ENCODE assay signal across 17 mouse cellular contexts in genomic region chr11:80923286-80923951, GRCm38 (mm10).
A peak's percentile ranks its signal among the peaks of the same experiment; 100 is the strongest.
DNase-seq lines count a peak whose midpoint lies in the region; ATAC-seq and TF ChIP-seq lines count a peak whose summit lies in the region.
"Had no signal": no experiment of that assay in that cellular context is flagged by ENCODE, and none has a peak within 500 bp of the region (broad histone marks: within the 10 kb centered on the region; RNA-seq: fewer than 3 reads in every experiment).

No protein-coding gene starts in this region.

- H3K4me1 ChIP-seq in forebrain, postnatal 0 days (ENCODE audit: insufficient read depth) = no peaks in the 10 kb centered on the region
- no peaks in the 10 kb centered on the region for H3K4me1 ChIP-seq in forebrain, embryonic 11.5 days (replicated peaks; ENCODE audit: control insufficient read depth, insufficient read depth, low read length)
- H3K4me1 ChIP-seq: heart, embryonic 12.5 days; hindbrain, embryonic 10.5 days had no signal

- DNase-seq in forebrain, postnatal 0 days = peak; percentile 55
- DNase-seq in forebrain, embryonic 11.5 days (ENCODE audit: low spot score) = no peak
- peak; percentile 41 to 43 for DNase-seq in left cerebral cortex, adult 2 months (ENCODE audit: extremely low spot score in 1 of 2, low spot score in 2 of 2)
- peak; percentile 38 for DNase-seq in right cerebral cortex, postnatal 14 days
- no peak for DNase-seq in adrenal gland, adult (ENCODE audit: inconsistent age in 2 of 2, low spot score in 1 of 2)
- DNase-seq in urinary bladder, postnatal 14 days (ENCODE audit: low spot score) = no peak
- no peak for DNase-seq in kidney, postnatal 36 days
- DNase-seq: adrenal gland, postnatal 25 days; cerebellum, adult 11 months; embryo, embryonic 11 days; gastrocnemius, postnatal 10 days; kidney, postnatal 14 days; liver had no signal

- WGBS in forebrain, postnatal 0 days = 81% methylated on average over 19 of the region's 19 CpGs
- WGBS in forebrain, embryonic 11.5 days = 92% methylated on average over 19 of the region's 19 CpGs

- intact Hi-C loops in left cerebral cortex, adult 2 months (cut with DNase I) = loop anchor here (2.0 kb wide), 1 partner anchor 171 kb away; no protein-coding TSS in a partner anchor

- no peaks in the 10 kb centered on the region for H3K9me3 ChIP-seq in forebrain, postnatal 0 days (ENCODE audit: low read length)
- no peaks in the 10 kb centered on the region for H3K9me3 ChIP-seq in forebrain, embryonic 11.5 days (ENCODE audit: control insufficient read depth, low read length)
- H3K9me3 ChIP-seq: heart, embryonic 12.5 days; hindbrain, embryonic 10.5 days had no signal

- no peak for TF ChIP-seq CTCF in forebrain, postnatal 0 days (IDR thresholded peaks at IDR 0.05; ENCODE audit: low read depth)
- TF ChIP-seq CTCF in left cerebral cortex, adult 2 months (IDR thresholded peaks at IDR 0.05) = no peak

- peak; percentile 61 for ATAC-seq in forebrain, postnatal 0 days
- ATAC-seq in forebrain, embryonic 11.5 days (replicated peaks; ENCODE audit: low FRiP score) = no peak
- ATAC-seq in frontal cortex, adult (ENCODE audit: low TSS enrichment) = peak; percentile 78
- ATAC-seq: intestine, embryonic 16.5 days had no signal

- no peaks in the 10 kb centered on the region for H3K27me3 ChIP-seq in forebrain, postnatal 0 days (ENCODE audit: insufficient read depth, low read length)
- H3K27me3 ChIP-seq in forebrain, embryonic 11.5 days (ENCODE audit: control insufficient read depth, insufficient read depth, low read length) = no peaks in the 10 kb centered on the region
- H3K27me3 ChIP-seq: heart, embryonic 12.5 days had no signal

- H3K9ac ChIP-seq in forebrain, postnatal 0 days = no peak overlapping the region
- H3K9ac ChIP-seq in forebrain, embryonic 11.5 days (ENCODE audit: low read length) = no peak overlapping the region
- H3K9ac ChIP-seq: heart, embryonic 12.5 days had no signal

- no peak overlapping the region for H3K4me2 ChIP-seq in forebrain, postnatal 0 days (ENCODE audit: low read depth)
- H3K4me2 ChIP-seq in forebrain, embryonic 11.5 days (ENCODE audit: low read depth, low read length, severe bottlenecking) = no peak overlapping the region
- H3K4me2 ChIP-seq: heart, embryonic 12.5 days had no signal

- no peaks in the 10 kb centered on the region for H3K36me3 ChIP-seq in forebrain, postnatal 0 days (ENCODE audit: insufficient read depth)
- no peaks in the 10 kb centered on the region for H3K36me3 ChIP-seq in forebrain, embryonic 11.5 days (ENCODE audit: control insufficient read depth, insufficient read depth, low read length)
- H3K36me3 ChIP-seq: heart, embryonic 12.5 days; hindbrain, embryonic 10.5 days had no signal

- H3K27ac ChIP-seq in forebrain, postnatal 0 days (ENCODE audit: low read depth, low read length) = peak overlapping the region; percentile 35; the same call in 1 of the 2 replicates
- no peak overlapping the region for H3K27ac ChIP-seq in forebrain, embryonic 11.5 days (ENCODE audit: low read depth, low read length)
- peak overlapping the region; percentile 69 for H3K27ac ChIP-seq in left cerebral cortex, adult 2 months
- H3K27ac ChIP-seq: hindbrain, embryonic 10.5 days had no signal

- H3K4me3 ChIP-seq in forebrain, postnatal 0 days (ENCODE audit: low read depth, low read length) = no peak overlapping the region
- H3K4me3 ChIP-seq in forebrain, embryonic 11.5 days (ENCODE audit: low read depth, low read length) = no peak overlapping the region
- no peak overlapping the region for H3K4me3 ChIP-seq in left cerebral cortex, adult 2 months
- H3K4me3 ChIP-seq: heart, embryonic 12.5 days; hindbrain, embryonic 10.5 days had no signal

Comparison
In these comparisons a context has a peak if more than half of its experiments do, and no peak if none do; other contexts are left out.
1. DNase-seq: peak in forebrain, postnatal 0 days (single experiment), left cerebral cortex, adult 2 months (2 of 2) and right cerebral cortex, postnatal 14 days (single experiment); none in forebrain, embryonic 11.5 days (single experiment), adrenal gland, adult (0 of 2), urinary bladder, postnatal 14 days (single experiment) and kidney, postnatal 36 days (0 of 2).